Mouse (Mus musculus) CH12.LX (cell line): ENCODE data around the gene Ikzf5. TPM values are rescaled to one million over a fixed set of nuclear protein-coding genes. Genes with fewer than 3 reads are reported as not detected.

Experiments
- DNase-seq: peaks from one replicate; pipeline ENCODE4 v3.0.0-alpha.2; 2013; ENCODE audit errors: extremely low read depth
- H3K27ac ChIP-seq: 2 replicates; pipeline ENCODE4 v1.5.1; 2012; ENCODE audit warnings: low read depth, mild to moderate bottlenecking, control low read depth, moderate library complexity; ENCODE audit not compliant: insufficient read depth
- H3K27me3 ChIP-seq: replicated peaks from 2 replicates; pipeline ENCODE3; 2012; ENCODE audit warnings: inconsistent platforms
- H3K36me3 ChIP-seq, 2 experiments: replicated peaks in 1 of 2; 2 replicates each; pipeline versions ENCODE3 to v1.6.1; 2012; ENCODE audit warnings: inconsistent platforms in 1 of 2, low read length in 1 of 2, mild to moderate bottlenecking in 1 of 2, mixed read lengths in 1 of 2, moderate library complexity in 1 of 2; ENCODE audit not compliant: control insufficient read depth in 1 of 2, insufficient read depth in 1 of 2
- H3K4me1 ChIP-seq, 2 experiments: 2 replicates each; pipeline ENCODE4 v1.6.1; 2012; ENCODE audit warnings: inconsistent platforms in 1 of 2, moderate library complexity in 1 of 2; ENCODE audit not compliant: insufficient read depth in 2 of 2, control insufficient read depth in 1 of 2
- H3K4me2 ChIP-seq: 2 replicates; pipeline ENCODE4 v1.6.1; 2012; ENCODE audit warnings: low read depth, mild to moderate bottlenecking, control low read depth; ENCODE audit not compliant: poor library complexity, insufficient read depth, severe bottlenecking
- H3K4me3 ChIP-seq, 3 experiments: fragments of 150-350 bp in 1 of 3; sonication (generic) in 1 of 3; replicated peaks in 1 of 3; 2 replicates each; pipeline versions ENCODE3 to v1.5.1; 2011 to 2012; ENCODE audit warnings: low read depth in 2 of 3, low read length in 2 of 3, mild to moderate bottlenecking in 2 of 3, moderate library complexity in 2 of 3, control low read depth in 1 of 3, improper control_type of control experiment in 1 of 3, inconsistent platforms in 1 of 3, mixed read lengths in 1 of 3; ENCODE audit not compliant: poor library complexity in 1 of 3
- H3K79me2 ChIP-seq: replicated peaks from 2 replicates; pipeline ENCODE4 v1.6.1; 2012; ENCODE audit warnings: mild to moderate bottlenecking, moderate library complexity; ENCODE audit not compliant: control insufficient read depth, poor library complexity, insufficient read depth, severe bottlenecking; ENCODE audit errors: extremely low read depth
- H3K9ac ChIP-seq: 2 replicates; pipeline ENCODE4 v1.6.1; 2012; ENCODE audit warnings: low read depth, mild to moderate bottlenecking, control low read depth, moderate library complexity; ENCODE audit not compliant: insufficient read depth
- H3K9me3 ChIP-seq: replicated peaks from 2 replicates; pipeline ENCODE3; 2012; ENCODE audit warnings: low read length, inconsistent platforms, mixed read lengths
- BHLHE40 ChIP-seq: IDR thresholded peaks from 2 replicates; pipeline ENCODE4 v1.6.1; 2011; ENCODE audit warnings: mild to moderate bottlenecking, low read depth, low read length, improper control_type of control experiment
- CHD1 ChIP-seq: IDR thresholded peaks from 2 replicates; pipeline ENCODE4 v1.6.1; 2012; ENCODE audit warnings: low read depth, low read length, improper control_type of control experiment, inconsistent platforms
- CHD2 ChIP-seq: IDR thresholded peaks from 2 replicates; pipeline ENCODE4 v1.6.1; 2011; ENCODE audit warnings: low read length, improper control_type of control experiment
- CTCF ChIP-seq, 2 experiments: IDR thresholded peaks in 1 of 2; conservative IDR thresholded peaks in 1 of 2; 2 replicates each; pipeline ENCODE4 v1.5.1; 2011 to 2012; ENCODE audit warnings: low read depth in 2 of 2, low read length in 2 of 2, improper control_type of control experiment in 1 of 2, inconsistent platforms in 1 of 2, mild to moderate bottlenecking in 1 of 2, moderate library complexity in 1 of 2
- E2F4 ChIP-seq: IDR thresholded peaks from 2 replicates; pipeline ENCODE4 v1.6.1; 2011; ENCODE audit warnings: low read depth, low read length, improper control_type of control experiment; ENCODE audit not compliant: insufficient replicate concordance
- ELF1 ChIP-seq: IDR thresholded peaks from 2 replicates; pipeline ENCODE4 v1.6.1; 2014; ENCODE audit warnings: low read depth, mild to moderate bottlenecking, inconsistent platforms, low read length, improper control_type of control experiment
- EP300 ChIP-seq: IDR thresholded peaks from 2 replicates; pipeline ENCODE4 v1.6.1; 2011; ENCODE audit warnings: low read length, improper control_type of control experiment
- ETS1 ChIP-seq: conservative IDR thresholded peaks from 2 replicates; pipeline ENCODE4 v1.6.1; 2012; ENCODE audit warnings: low read depth, mild to moderate bottlenecking, inconsistent platforms, low read length, improper control_type of control experiment, moderate library complexity
- GABPA ChIP-seq: IDR thresholded peaks from 2 replicates; pipeline ENCODE4 v1.6.1; 2012; ENCODE audit warnings: low read depth, low read length, improper control_type of control experiment, inconsistent platforms; ENCODE audit not compliant: insufficient replicate concordance
- HCFC1 ChIP-seq: IDR thresholded peaks from 2 replicates; pipeline ENCODE4 v1.6.1; 2012; ENCODE audit warnings: low read depth, mild to moderate bottlenecking, inconsistent platforms, low read length, improper control_type of control experiment
- IRF4 ChIP-seq: IDR thresholded peaks from 2 replicates; pipeline ENCODE4 v1.6.1; 2014; ENCODE audit warnings: low read depth, mild to moderate bottlenecking, inconsistent platforms, low read length, improper control_type of control experiment
- JUN ChIP-seq: IDR thresholded peaks from 2 replicates; pipeline ENCODE4 v1.6.1; 2011; ENCODE audit warnings: low read depth, mild to moderate bottlenecking, low read length, improper control_type of control experiment, moderate library complexity; ENCODE audit not compliant: insufficient read depth
- JUND ChIP-seq: conservative IDR thresholded peaks from 2 replicates; pipeline ENCODE4 v1.6.1; 2011; ENCODE audit warnings: low read depth, low read length, improper control_type of control experiment
- KAT2A ChIP-seq: IDR thresholded peaks from 2 replicates; pipeline ENCODE4 v1.6.1; 2012; ENCODE audit warnings: low read length, improper control_type of control experiment, inconsistent platforms; ENCODE audit not compliant: insufficient replicate concordance
- MAFK ChIP-seq: IDR thresholded peaks from 2 replicates; pipeline ENCODE4 v1.6.1; 2011; ENCODE audit warnings: low read length, improper control_type of control experiment; ENCODE audit not compliant: insufficient replicate concordance
- MAX ChIP-seq: IDR thresholded peaks from 2 replicates; pipeline ENCODE4 v1.6.1; 2011; ENCODE audit warnings: low read length, improper control_type of control experiment
- MAZ ChIP-seq: IDR thresholded peaks from 2 replicates; pipeline ENCODE4 v1.6.1; 2012; ENCODE audit warnings: low read depth, mild to moderate bottlenecking, inconsistent platforms, low read length, improper control_type of control experiment, moderate library complexity
- MEF2A ChIP-seq: IDR thresholded peaks from 2 replicates; pipeline ENCODE4 v1.6.1; 2014; ENCODE audit warnings: low read depth, mild to moderate bottlenecking, inconsistent platforms, low read length, improper control_type of control experiment, borderline replicate concordance
- MXI1 ChIP-seq: IDR thresholded peaks from 2 replicates; pipeline ENCODE4 v1.6.1; 2011; ENCODE audit warnings: mild to moderate bottlenecking, low read depth, low read length, improper control_type of control experiment
- MYC ChIP-seq: IDR thresholded peaks from 2 replicates; pipeline ENCODE4 v1.6.1; 2011; ENCODE audit warnings: low read depth, mild to moderate bottlenecking, improper control_type of control experiment, low read length
- NELFE ChIP-seq: IDR thresholded peaks from 2 replicates; pipeline ENCODE4 v1.6.1; 2011; ENCODE audit warnings: low read depth, low read length, improper control_type of control experiment
- NRF1 ChIP-seq: IDR thresholded peaks from 2 replicates; pipeline ENCODE4 v1.6.1; 2014; ENCODE audit warnings: low read depth, mild to moderate bottlenecking, inconsistent platforms, low read length, improper control_type of control experiment, moderate library complexity
- PAX5 ChIP-seq: IDR thresholded peaks from 2 replicates; pipeline ENCODE4 v1.6.1; 2012; ENCODE audit warnings: low read length, inconsistent platforms, mixed read lengths
- POLR2A ChIP-seq: IDR thresholded peaks from 2 replicates; pipeline ENCODE4 v1.6.1; 2011; ENCODE audit warnings: low read depth, mild to moderate bottlenecking, improper control_type of control experiment, low read length
- POLR2AphosphoS2 ChIP-seq: IDR thresholded peaks from 2 replicates; pipeline ENCODE4 v1.6.1; 2011; ENCODE audit warnings: low read depth, low read length, improper control_type of control experiment
- RAD21 ChIP-seq: IDR thresholded peaks from 2 replicates; pipeline ENCODE4 v1.6.1; 2011; ENCODE audit warnings: low read depth, mild to moderate bottlenecking, low read length, improper control_type of control experiment, moderate library complexity
- RCOR1 ChIP-seq: conservative IDR thresholded peaks from 2 replicates; pipeline ENCODE4 v1.6.1; 2012; ENCODE audit warnings: low read depth, mild to moderate bottlenecking, inconsistent platforms, low read length, improper control_type of control experiment
- SIN3A ChIP-seq: IDR thresholded peaks from 2 replicates; pipeline ENCODE4 v1.6.1; 2012; ENCODE audit warnings: low read length, improper control_type of control experiment, inconsistent platforms
- SMC3 ChIP-seq: IDR thresholded peaks from 2 replicates; pipeline ENCODE4 v1.6.1; 2011; ENCODE audit warnings: low read depth, low read length, improper control_type of control experiment
- TBP ChIP-seq: conservative IDR thresholded peaks from 2 replicates; pipeline ENCODE4 v1.6.1; 2011; ENCODE audit warnings: low read depth, low read length, improper control_type of control experiment
- TCF12 ChIP-seq: IDR thresholded peaks from 2 replicates; pipeline ENCODE4 v1.6.1; 2014; ENCODE audit warnings: low read depth, mild to moderate bottlenecking, inconsistent platforms, low read length, improper control_type of control experiment
- UBTF ChIP-seq: IDR thresholded peaks from 2 replicates; pipeline ENCODE4 v1.6.1; 2012; ENCODE audit warnings: low read depth, mild to moderate bottlenecking, inconsistent platforms, low read length, improper control_type of control experiment, moderate library complexity
- USF1 ChIP-seq: IDR thresholded peaks from 2 replicates; pipeline ENCODE4 v1.6.1; 2014; ENCODE audit warnings: low read depth, mild to moderate bottlenecking, inconsistent platforms, low read length, improper control_type of control experiment
- USF2 ChIP-seq: conservative IDR thresholded peaks from 2 replicates; pipeline ENCODE4 v1.6.1; 2011; ENCODE audit warnings: low read depth, low read length, improper control_type of control experiment
- ZC3H11A ChIP-seq: IDR thresholded peaks from 2 replicates; pipeline ENCODE4 v1.6.1; 2012; ENCODE audit warnings: low read depth, mild to moderate bottlenecking, inconsistent platforms, low read length, improper control_type of control experiment
- ZKSCAN1 ChIP-seq: IDR thresholded peaks from 2 replicates; pipeline ENCODE4 v1.6.1; 2012; ENCODE audit warnings: low read depth, inconsistent platforms, low read length, improper control_type of control experiment, borderline replicate concordance
- ZMIZ1 ChIP-seq: IDR thresholded peaks from 2 replicates; pipeline ENCODE4 v1.6.1; 2012; ENCODE audit warnings: low read depth, mild to moderate bottlenecking, inconsistent platforms, low read length, improper control_type of control experiment
- ZNF384 ChIP-seq: IDR thresholded peaks from 2 replicates; pipeline ENCODE4 v1.6.1; 2012; ENCODE audit warnings: low read depth, low read length, improper control_type of control experiment, inconsistent platforms
- dilution Hi-C: fragments of 300-500 bp; cut with MboI; formaldehyde crosslinking; loops from 2 replicates; pipeline ENCODE4 v1.14.3; 2020; ENCODE audit warnings: low sequenced_read_pairs; ENCODE audit not compliant: extremely low pct_unique_long_range_greater_than_20kb, extremely low pct_ligation_motif_present
- in situ Hi-C: fragments of 300-500 bp; cut with MboI; formaldehyde crosslinking; loops from 3 replicates; pipeline ENCODE4 v1.14.3; 2019; ENCODE audit warnings: low sequenced_read_pairs, low pct_ligation_motif_present, low pct_unique_long_range_greater_than_20kb, mixed read lengths
- polyA plus RNA-seq: library from polyadenylated mRNA; unstranded; fragments of >175 nt; gene quantifications from 2 replicates; pipeline ENCODE4 v1.2.1, GENCODE M21; 2012; ENCODE audit warnings: low read depth; ENCODE audit not compliant: insufficient read length
- total RNA-seq, 2 experiments: library from RNA; depleted of rRNA; stranded (reverse); fragments of 300-350 nt in 1 of 2; fragments of >200 nt in 1 of 2; gene quantifications; 2 replicates each; pipeline ENCODE4 v1.2.3; 2012 to 2014

The Ikzf5 gene
- total and polyA plus RNA-seq, 3 experiments, result 4.7 to 18.5 (median 8.1) TPM

- H3K27me3 ChIP-seq, result peaks cover 7% of the 10 kb centered on the region
Measured at GRCm38 (mm10) chr7:131370648-131371469, 39.5 kb downstream of the Ikzf5 start, which contains the start of gene Pstk. Gene Pstk, plus strand, starts transcription at chr7:131371141.

GRCm38 (mm10) chr7:131364131-131364530 lies 46.2 kb downstream of the Ikzf5 start:
- Histone ChIP-seq H3K4me2 (no peak overlapping the region), H3K36me3 (peaks cover 0 to 6% of the 10 kb centered on the region in 2 experiments), H3K9ac (no peak overlapping the region), H3K27me3 (peaks cover 7% of the 10 kb centered on the region), H3K9me3 (no peaks in the 10 kb centered on the region), H3K79me2 (peaks cover 10% of the 10 kb centered on the region), H3K4me1 (peaks cover 3 to 12% of the 10 kb centered on the region in 2 experiments), H3K4me3 (no peak overlapping the region), H3K27ac (no peak overlapping the region)
- DNase-seq, result no peak
- dilution Hi-C loops (no loop called here), in situ Hi-C loops (no loop called here)
- TF ChIP-seq KAT2A (no peak), TCF12 (no peak), MYC (no peak), HCFC1 (no peak), SIN3A (no peak)

More at GRCm38 (mm10) chr7:131370648-131371469, 39.5 kb downstream of the Ikzf5 start, which contains the start of gene Pstk:
- Histone ChIP-seq H3K4me2 (peak within 1 kb of the TSS; percentile 55), H3K79me2 (no peaks in the 10 kb centered on the region), H3K9me3 (no peaks in the 10 kb centered on the region), H3K9ac (peak within 1 kb of the TSS; percentile 70), H3K4me1 (peaks cover 2 to 15% of the 10 kb centered on the region in 2 experiments; a peak in 3 of 4 replicates), H3K36me3 (peaks cover 0 to 16% of the 10 kb centered on the region in 2 experiments), H3K4me3 (peak within 1 kb of the TSS; percentile 61 to 88 (median 79)), H3K27ac (peak within 1 kb of the TSS; percentile 34; the same call in 1 of the 2 replicates)
- peak; percentile 83 for DNase-seq
- dilution Hi-C loops, result no loop called here
- in situ Hi-C loops, result no loop called here
- TF ChIP-seq NELFE, result peak; percentile 92
- TF ChIP-seq HCFC1, result peak; percentile 64
- TF ChIP-seq USF2, result no peak
- peak; percentile 95 for TF ChIP-seq POLR2A
- no peak for TF ChIP-seq ZKSCAN1
- TF ChIP-seq JUND, result no peak
- peak; percentile 90 for TF ChIP-seq UBTF
- no peak for TF ChIP-seq MAZ
- TF ChIP-seq MAX, result no peak
- TF ChIP-seq ZNF384, result no peak
- TF ChIP-seq CHD1, result no peak
- TF ChIP-seq PAX5, result no peak
- TF ChIP-seq ZC3H11A, result no peak
- TF ChIP-seq POLR2AphosphoS2, result no peak; the same call in 1 of the 2 replicates
- peak; percentile 67; the same call in 1 of the 2 replicates for TF ChIP-seq ZMIZ1
- peak; percentile 46; the same call in 1 of the 2 replicates for TF ChIP-seq BHLHE40
- no peak for TF ChIP-seq RCOR1
- no peak; the same call in 1 of the 2 replicates for TF ChIP-seq RAD21
- peak; percentile 97 for TF ChIP-seq NRF1
- TF ChIP-seq MXI1, result peak; percentile 59
- peak; percentile 79; the same call in 1 of the 2 replicates for TF ChIP-seq TCF12
- no peak for TF ChIP-seq USF1
- TF ChIP-seq MEF2A, result no peak
- no peak for TF ChIP-seq ETS1
- TF ChIP-seq GABPA, result no peak
- no peak for TF ChIP-seq EP300
- TF ChIP-seq SIN3A, result no peak
- no peak for TF ChIP-seq CHD2
- peak; percentile 19 to 80; a peak in 2 of 4 replicates for TF ChIP-seq CTCF (conservative IDR thresholded peaks at IDR 0.05 in 1 of 2, IDR thresholded peaks at IDR 0.05 in 1 of 2; ENCODE audit: low read depth in 2 of 2, low read length in 2 of 2)
- peak; percentile 58 for TF ChIP-seq SMC3
- no peak for TF ChIP-seq MAFK
- TF ChIP-seq IRF4, result no peak
- no peak for TF ChIP-seq JUN
- no peak for TF ChIP-seq KAT2A
- TF ChIP-seq ELF1, result 0 out of 2 replicates have a peak, but pooled peaks have one; percentile 29
- TF ChIP-seq E2F4, result no peak
- peak; percentile 54; the same call in 1 of the 2 replicates for TF ChIP-seq TBP
- peak; percentile 16; the same call in 1 of the 2 replicates for TF ChIP-seq MYC
